Mouse (Mus musculus): ENCODE results near the gene Csad. TPM values are rescaled to one million over a fixed set of nuclear protein-coding genes. Genes with fewer than 3 reads are reported as not detected.

The Csad gene
- polyA plus RNA-seq, 1 experiment from 2014 or later, result 68.1 TPM

- H3K4me1 ChIP-seq (ENCODE audit: insufficient read depth), result peaks cover 5% of the 10 kb centered on the region; the same call in 1 of the 2 replicates
- 30% methylated on average over 20 of the region's 20 CpGs for WGBS
- H3K9me3 ChIP-seq (ENCODE audit: low read depth, low read length), result no peaks in the 10 kb centered on the region
- H3K9ac ChIP-seq, result 0 out of 2 replicates have a peak within 1 kb of the TSS, but pooled peaks have one; percentile 10
- DNase-seq (peak; percentile 33), ATAC-seq (ENCODE audit: insufficient read depth) (0 out of 2 replicates have a peak, but pooled peaks have one; percentile 44)
- no peaks in the 10 kb centered on the region for H3K36me3 ChIP-seq (ENCODE audit: insufficient read depth)
- H3K4me3 ChIP-seq (ENCODE audit: low read depth, low read length), result no peak within 1 kb of the TSS
- H3K4me2 ChIP-seq, result peak within 1 kb of the TSS; percentile 38
- TF ChIP-seq CTCF (IDR thresholded peaks at IDR 0.05; ENCODE audit: low read depth), result no peak
- H3K27me3 ChIP-seq (ENCODE audit: insufficient read depth, low read length), result peaks cover 6% of the 10 kb centered on the region
- H3K27ac ChIP-seq (ENCODE audit: low read depth), result no peak within 1 kb of the TSS
Measured at GRCm38 (mm10) chr15:102150301-102151135, 54.0 kb downstream of the Csad start, which contains the start of gene Soat2. Gene Soat2, plus strand, starts transcription at chr15:102150526.

- Histone ChIP-seq H3K27me3 (ENCODE audit: insufficient read depth, low read length) (peaks cover 16% of the 10 kb centered on the region), H3K4me3 (ENCODE audit: low read depth, low read length) (no peak overlapping the region), H3K27ac (ENCODE audit: low read depth) (no peak overlapping the region), H3K4me1 (ENCODE audit: insufficient read depth) (peaks cover 9% of the 10 kb centered on the region; the same call in 1 of the 2 replicates), H3K4me2 (no peak overlapping the region), H3K36me3 (ENCODE audit: insufficient read depth) (no peaks in the 10 kb centered on the region), H3K9me3 (ENCODE audit: low read depth, low read length) (no peaks in the 10 kb centered on the region), H3K9ac (no peak overlapping the region)
- 63% methylated on average over 4 of the region's 4 CpGs for WGBS
- ATAC-seq (ENCODE audit: insufficient read depth) (no peak), DNase-seq (no peak)
- TF ChIP-seq CTCF (IDR thresholded peaks at IDR 0.05; ENCODE audit: low read depth), result no peak
Measured at GRCm38 (mm10) chr15:102149561-102149960, 55.0 kb downstream of the Csad start.

GRCm38 (mm10) chr15:102147674-102148402 lies 56.7 kb downstream of the Csad start:
- Histone ChIP-seq H3K36me3 (ENCODE audit: insufficient read depth) (no peaks in the 10 kb centered on the region), H3K4me3 (ENCODE audit: low read depth, low read length) (no peak overlapping the region), H3K9ac (no peak overlapping the region), H3K9me3 (ENCODE audit: low read depth, low read length) (no peaks in the 10 kb centered on the region), H3K4me1 (ENCODE audit: insufficient read depth) (peaks cover 13% of the 10 kb centered on the region; the same call in 1 of the 2 replicates), H3K4me2 (no peak overlapping the region), H3K27me3 (ENCODE audit: insufficient read depth, low read length) (peaks cover 22% of the 10 kb centered on the region), H3K27ac (ENCODE audit: low read depth) (no peak overlapping the region)
- WGBS, result 47% methylated on average over 16 of the region's 16 CpGs
- DNase-seq (no peak), ATAC-seq (ENCODE audit: insufficient read depth) (no peak)
- TF ChIP-seq CTCF (IDR thresholded peaks at IDR 0.05; ENCODE audit: low read depth), result no peak

- Histone ChIP-seq H3K36me3 (ENCODE audit: insufficient read depth) (no peaks in the 10 kb centered on the region), H3K9ac (no peak overlapping the region), H3K9me3 (ENCODE audit: low read depth, low read length) (no peaks in the 10 kb centered on the region), H3K4me1 (ENCODE audit: insufficient read depth) (peaks cover 13% of the 10 kb centered on the region; the same call in 1 of the 2 replicates), H3K4me3 (ENCODE audit: low read depth, low read length) (no peak overlapping the region), H3K27ac (ENCODE audit: low read depth) (no peak overlapping the region), H3K27me3 (ENCODE audit: insufficient read depth, low read length) (peaks cover 22% of the 10 kb centered on the region), H3K4me2 (no peak overlapping the region)
- peak; percentile 87 for TF ChIP-seq CTCF (IDR thresholded peaks at IDR 0.05; ENCODE audit: low read depth)
- peak; percentile 66 for ATAC-seq (ENCODE audit: insufficient read depth)
- DNase-seq, result peak; percentile 68
- WGBS, result 11% methylated on average over 1 of the region's 1 CpGs
Measured at GRCm38 (mm10) chr15:102146882-102147281, 57.6 kb downstream of the Csad start.

GRCm38 (mm10) chr15:102146089-102146488 lies 58.4 kb downstream of the Csad start:
- DNase-seq, result no peak
- Histone ChIP-seq H3K9ac (no peak overlapping the region), H3K4me1 (ENCODE audit: insufficient read depth) (peaks cover 13% of the 10 kb centered on the region; the same call in 1 of the 2 replicates), H3K27me3 (ENCODE audit: insufficient read depth, low read length) (peaks cover 22% of the 10 kb centered on the region), H3K4me3 (ENCODE audit: low read depth, low read length) (no peak overlapping the region), H3K27ac (ENCODE audit: low read depth) (no peak overlapping the region), H3K9me3 (ENCODE audit: low read depth, low read length) (no peaks in the 10 kb centered on the region), H3K4me2 (no peak overlapping the region), H3K36me3 (ENCODE audit: insufficient read depth) (no peaks in the 10 kb centered on the region)
- 78% methylated on average over 5 of the region's 5 CpGs for WGBS
- no peak for TF ChIP-seq CTCF (IDR thresholded peaks at IDR 0.05; ENCODE audit: low read depth)
- no peak for ATAC-seq (ENCODE audit: insufficient read depth)

GRCm38 (mm10) chr15:102145330-102145729 lies 59.2 kb downstream of the Csad start:
- ATAC-seq (ENCODE audit: insufficient read depth) (no peak), DNase-seq (no peak)
- no peak overlapping the region for H3K27ac ChIP-seq (ENCODE audit: low read depth)
- H3K4me1 ChIP-seq (ENCODE audit: insufficient read depth), result peaks cover 9% of the 10 kb centered on the region; the same call in 1 of the 2 replicates
- WGBS, result 84% methylated on average over 10 of the region's 10 CpGs
- H3K9me3 ChIP-seq (ENCODE audit: low read depth, low read length), result no peaks in the 10 kb centered on the region
- no peaks in the 10 kb centered on the region for H3K36me3 ChIP-seq (ENCODE audit: insufficient read depth)
- H3K9ac ChIP-seq, result no peak overlapping the region
- H3K4me3 ChIP-seq (ENCODE audit: low read depth, low read length), result no peak overlapping the region
- H3K27me3 ChIP-seq (ENCODE audit: insufficient read depth, low read length), result peaks cover 22% of the 10 kb centered on the region
- H3K4me2 ChIP-seq, result no peak overlapping the region; the same call in 1 of the 2 replicates
- TF ChIP-seq CTCF (IDR thresholded peaks at IDR 0.05; ENCODE audit: low read depth), result no peak
